Mouse (Mus musculus) lung, postnatal 0 days (tissue): ENCODE results near the gene Abcc6.

Experiments used
- CTCF ChIP-seq: IDR thresholded peaks from 2 replicates; pipeline ENCODE4 v1.5.1; 2016; ENCODE audit warnings: antibody characterized with exemption, mild to moderate bottlenecking
- EP300 ChIP-seq: IDR thresholded peaks from 2 replicates; pipeline ENCODE4 v1.6.1; 2016; ENCODE audit warnings: antibody characterized with exemption, mild to moderate bottlenecking, control low read depth

- TF ChIP-seq CTCF = no peak
- TF ChIP-seq EP300 = no peak
Measured at GRCm38 (mm10) chr7:45917926-45918325, 112.2 kb downstream of the Abcc6 start.
